Mouse (Mus musculus) thymus, adult 2 months (tissue): ENCODE data around the gene Krt33a.

Source experiments
- CTCF ChIP-seq: fragments of 200-500 bp; IDR thresholded peaks from 2 replicates; pipeline ENCODE4 v1.5.1; 2012; ENCODE audit warnings: mild to moderate bottlenecking, control low read depth, low read length, moderate library complexity, borderline replicate concordance; ENCODE audit not compliant: control insufficient read depth, poor library complexity, insufficient read depth; ENCODE audit errors: extremely low read depth
- POLR2A ChIP-seq: fragments of 200-500 bp; IDR thresholded peaks from 2 replicates; pipeline ENCODE4 v1.6.1; 2012; ENCODE audit warnings: mild to moderate bottlenecking, low read length, control low read depth, moderate library complexity; ENCODE audit not compliant: control insufficient read depth, poor library complexity, insufficient read depth; ENCODE audit errors: extremely low read depth

GRCm38 (mm10) chr11:100050451-100050850 lies 34.4 kb upstream of the Krt33a start, which contains the start of gene Krt31:
- TF ChIP-seq POLR2A (no peak), CTCF (no peak)
